Mouse (Mus musculus): ENCODE data around the gene Acp4. TPM values are rescaled to one million over a fixed set of nuclear protein-coding genes. Genes with fewer than 3 reads are reported as not detected.
A peak's percentile ranks its signal among the peaks of the same experiment; 100 is the strongest.
"Not testable (repeated sequence)": the region's sequence is repeated elsewhere in the genome, so short reads cannot be mapped to it uniquely, and the experiment has no call there.

Acp4 gene
- polyA plus RNA-seq, 1 experiment from 2014 or later = not detected

DNA sequence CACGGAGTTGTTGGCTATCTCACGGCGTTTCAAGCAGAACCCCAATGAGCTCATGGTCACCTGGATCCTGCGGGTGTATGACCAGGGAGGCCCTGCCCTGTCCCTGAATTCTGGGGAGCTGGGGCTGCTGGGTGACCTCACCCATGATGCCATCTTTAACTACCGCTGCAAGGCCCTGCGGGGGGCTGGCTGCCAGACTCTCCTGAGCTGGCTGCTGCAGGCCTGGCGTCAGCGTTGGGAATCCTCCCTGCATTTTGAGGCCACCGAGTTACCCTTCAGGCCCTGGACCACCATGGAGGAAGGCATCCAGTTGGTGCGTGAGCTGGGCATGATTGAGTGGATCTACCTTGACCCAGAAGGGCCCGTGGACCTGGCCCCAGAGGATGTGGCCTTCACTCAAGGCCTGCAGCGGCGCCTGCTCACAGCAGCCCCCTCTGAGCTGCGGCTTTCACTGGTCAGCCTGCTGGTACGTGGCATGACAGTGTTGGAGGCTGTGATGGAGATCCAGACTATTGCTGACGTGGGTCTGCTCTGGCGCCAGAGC lies 6.4 kb downstream of the Acp4 start:
- H3K9ac ChIP-seq (ENCODE audit: low read depth, low read length); H3K27ac ChIP-seq (ENCODE audit: low read depth, low read length); H3K4me3 ChIP-seq (ENCODE audit: low read length); H3K4me2 ChIP-seq (ENCODE audit: low read length); ATAC-seq; H3K27me3 ChIP-seq (replicated peaks; ENCODE audit: control insufficient read depth, insufficient read depth, low read length); H3K9me3 ChIP-seq (ENCODE audit: control insufficient read depth, low read length): not testable (repeated sequence)
- 94% methylated on average over 17 of the region's 17 CpGs for WGBS
- Histone ChIP-seq H3K4me1 (ENCODE audit: control insufficient read depth, insufficient read depth, low read depth, low read length) (peaks cover 16% of the 10 kb centered on the region), H3K36me3 (ENCODE audit: control insufficient read depth, insufficient read depth, low read length) (peaks cover 33% of the 10 kb centered on the region)

- peaks cover 33% of the 10 kb centered on the region for H3K36me3 ChIP-seq (ENCODE audit: control insufficient read depth, insufficient read depth, low read length)
- H3K9ac ChIP-seq (ENCODE audit: low read depth, low read length) = no peak overlapping the region
- H3K4me3 ChIP-seq (ENCODE audit: low read length) = no peak overlapping the region
- no peak overlapping the region for H3K27ac ChIP-seq (ENCODE audit: low read depth, low read length)
- H3K9me3 ChIP-seq (ENCODE audit: control insufficient read depth, low read length) = no peaks in the 10 kb centered on the region
- H3K27me3 ChIP-seq (replicated peaks; ENCODE audit: control insufficient read depth, insufficient read depth, low read length) = no peaks in the 10 kb centered on the region
- 87% methylated on average over 4 of the region's 4 CpGs for WGBS
- peaks cover 21% of the 10 kb centered on the region for H3K4me1 ChIP-seq (ENCODE audit: control insufficient read depth, insufficient read depth, low read depth, low read length)
- H3K4me2 ChIP-seq (ENCODE audit: low read length) = no peak overlapping the region
- no peak for ATAC-seq
Measured at GRCm38 (mm10) chr7:44249248-44249647, 7.9 kb downstream of the Acp4 start.

GRCm38 (mm10) chr7:44247971-44248370 lies 9.2 kb downstream of the Acp4 start:
- H3K4me1 ChIP-seq (ENCODE audit: control insufficient read depth, insufficient read depth, low read depth, low read length) = peaks cover 21% of the 10 kb centered on the region
- no peak for ATAC-seq
- peak overlapping the region; percentile 92 for H3K9ac ChIP-seq (ENCODE audit: low read depth, low read length)
- WGBS = 96% methylated on average over 2 of the region's 2 CpGs
- no peaks in the 10 kb centered on the region for H3K27me3 ChIP-seq (replicated peaks; ENCODE audit: control insufficient read depth, insufficient read depth, low read length)
- peaks cover 23% of the 10 kb centered on the region for H3K36me3 ChIP-seq (ENCODE audit: control insufficient read depth, insufficient read depth, low read length)
- H3K9me3 ChIP-seq (ENCODE audit: control insufficient read depth, low read length) = no peaks in the 10 kb centered on the region
- peak overlapping the region; percentile 84 for H3K4me3 ChIP-seq (ENCODE audit: low read length)
- H3K27ac ChIP-seq (ENCODE audit: low read depth, low read length) = no peak overlapping the region
- peak overlapping the region; percentile 86 for H3K4me2 ChIP-seq (ENCODE audit: low read length)

GRCm38 (mm10) chr7:44246984-44247470 lies 10.2 kb downstream of the Acp4 start:
- Histone ChIP-seq H3K4me2 (ENCODE audit: low read length) (peak overlapping the region; percentile 86), H3K4me3 (ENCODE audit: low read length) (peak overlapping the region; percentile 84), H3K27me3 (replicated peaks; ENCODE audit: control insufficient read depth, insufficient read depth, low read length) (no peaks in the 10 kb centered on the region), H3K27ac (ENCODE audit: low read depth, low read length) (peak overlapping the region; percentile 95), H3K4me1 (ENCODE audit: control insufficient read depth, insufficient read depth, low read depth, low read length) (peaks cover 21% of the 10 kb centered on the region), H3K9me3 (ENCODE audit: control insufficient read depth, low read length) (no peaks in the 10 kb centered on the region), H3K36me3 (ENCODE audit: control insufficient read depth, insufficient read depth, low read length) (peaks cover 18% of the 10 kb centered on the region), H3K9ac (ENCODE audit: low read depth, low read length) (peak overlapping the region; percentile 92)
- under 1% methylated on average over 23 of the region's 23 CpGs for WGBS
- ATAC-seq = peak; percentile 37

GRCm38 (mm10) chr7:44246055-44246983 lies 10.9 kb downstream of the Acp4 start, which contains the start of the genes 1700028J19Rik and 2410002F23Rik:
Gene 1700028J19Rik, minus strand, starts transcription at chr7:44246695.
Gene 2410002F23Rik, plus strand, starts transcription at chr7:44246722.
- Histone ChIP-seq H3K9me3 (ENCODE audit: control insufficient read depth, low read length) (no peaks in the 10 kb centered on the region), H3K36me3 (ENCODE audit: control insufficient read depth, insufficient read depth, low read length) (peaks cover 18% of the 10 kb centered on the region), H3K27ac (ENCODE audit: low read depth, low read length) (peak within 1 kb of the TSS; percentile 95), H3K4me3 (ENCODE audit: low read length) (peak within 1 kb of the TSS; percentile 84), H3K4me2 (ENCODE audit: low read length) (peak within 1 kb of the TSS; percentile 86), H3K9ac (ENCODE audit: low read depth, low read length) (peak within 1 kb of the TSS; percentile 92), H3K4me1 (ENCODE audit: control insufficient read depth, insufficient read depth, low read depth, low read length) (peaks cover 21% of the 10 kb centered on the region), H3K27me3 (replicated peaks; ENCODE audit: control insufficient read depth, insufficient read depth, low read length) (no peaks in the 10 kb centered on the region)
- ATAC-seq = peak; percentile 87
- WGBS = under 1% methylated on average over 62 of the region's 62 CpGs

GRCm38 (mm10) chr7:44244080-44244479 lies 13.1 kb downstream of the Acp4 start:
- Histone ChIP-seq H3K9me3 (ENCODE audit: control insufficient read depth, low read length) (no peaks in the 10 kb centered on the region), H3K4me2 (ENCODE audit: low read length) (no peak overlapping the region), H3K4me3 (ENCODE audit: low read length) (no peak overlapping the region), H3K4me1 (ENCODE audit: control insufficient read depth, insufficient read depth, low read depth, low read length) (peaks cover 15% of the 10 kb centered on the region), H3K27ac (ENCODE audit: low read depth, low read length) (no peak overlapping the region), H3K9ac (ENCODE audit: low read depth, low read length) (no peak overlapping the region), H3K27me3 (replicated peaks; ENCODE audit: control insufficient read depth, insufficient read depth, low read length) (no peaks in the 10 kb centered on the region), H3K36me3 (ENCODE audit: control insufficient read depth, insufficient read depth, low read length) (peaks cover 4% of the 10 kb centered on the region)
- ATAC-seq = no peak
- WGBS = 64% methylated on average over 1 of the region's 1 CpGs

DNA sequence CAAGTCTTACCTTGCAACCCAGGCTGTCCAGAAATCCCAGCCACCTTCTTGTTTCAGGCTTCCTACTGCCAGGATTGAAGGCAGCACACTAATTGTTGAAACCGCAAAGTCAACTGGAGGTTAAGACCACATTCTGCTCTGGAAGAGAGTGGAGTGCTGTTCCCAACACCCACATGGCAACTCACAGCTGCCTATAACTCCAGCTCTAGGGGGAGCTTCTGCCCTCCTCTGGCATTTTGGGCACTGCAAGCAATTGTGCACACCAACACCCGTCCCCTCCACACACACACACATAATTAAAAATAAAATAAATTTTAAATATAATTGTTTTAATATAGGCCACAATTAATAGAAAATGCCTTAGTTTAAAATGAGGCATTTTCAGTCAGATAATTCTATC lies 16.0 kb downstream of the Acp4 start:
- Histone ChIP-seq H3K36me3 (ENCODE audit: control insufficient read depth, insufficient read depth, low read length) (no peaks in the 10 kb centered on the region), H3K27me3 (replicated peaks; ENCODE audit: control insufficient read depth, insufficient read depth, low read length) (no peaks in the 10 kb centered on the region), H3K4me3 (ENCODE audit: low read length) (no peak overlapping the region), H3K27ac (ENCODE audit: low read depth, low read length) (no peak overlapping the region), H3K9ac (ENCODE audit: low read depth, low read length) (no peak overlapping the region), H3K4me2 (ENCODE audit: low read length) (no peak overlapping the region), H3K4me1 (ENCODE audit: control insufficient read depth, insufficient read depth, low read depth, low read length) (peaks cover 5% of the 10 kb centered on the region), H3K9me3 (ENCODE audit: control insufficient read depth, low read length) (no peaks in the 10 kb centered on the region)
- WGBS = 77% methylated on average over 2 of the region's 2 CpGs
- no peak for ATAC-seq

DNA sequence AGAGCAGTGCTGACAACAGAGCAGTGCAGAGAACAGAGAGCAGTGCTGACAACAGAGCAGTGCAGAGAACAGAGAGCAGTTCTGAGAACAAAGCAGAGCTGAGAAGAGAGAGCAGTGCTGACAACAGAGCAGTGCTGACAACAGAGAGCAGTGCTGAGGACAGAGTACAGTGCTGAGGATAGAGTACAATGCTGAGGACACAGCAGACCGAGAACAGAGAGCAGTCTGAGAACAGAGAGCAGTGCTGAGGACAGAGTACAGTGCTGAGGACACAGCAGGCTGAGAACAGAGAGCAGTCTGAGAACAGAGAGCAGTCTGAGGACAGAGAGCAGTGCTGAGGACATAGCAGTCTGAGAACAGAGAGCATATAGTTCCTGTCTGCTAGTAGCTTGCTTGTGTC lies 16.5 kb downstream of the Acp4 start:
- no peak overlapping the region for H3K4me3 ChIP-seq (ENCODE audit: low read length)
- H3K27ac ChIP-seq (ENCODE audit: low read depth, low read length) = no peak overlapping the region
- H3K9me3 ChIP-seq (ENCODE audit: control insufficient read depth, low read length) = no peaks in the 10 kb centered on the region
- no peak overlapping the region for H3K9ac ChIP-seq (ENCODE audit: low read depth, low read length)
- H3K27me3 ChIP-seq (replicated peaks; ENCODE audit: control insufficient read depth, insufficient read depth, low read length) = no peaks in the 10 kb centered on the region
- no peak overlapping the region for H3K4me2 ChIP-seq (ENCODE audit: low read length)
- H3K4me1 ChIP-seq (ENCODE audit: control insufficient read depth, insufficient read depth, low read depth, low read length) = peaks cover 5% of the 10 kb centered on the region
- WGBS = 81% methylated on average over 1 of the region's 1 CpGs
- no peaks in the 10 kb centered on the region for H3K36me3 ChIP-seq (ENCODE audit: control insufficient read depth, insufficient read depth, low read length)
- ATAC-seq = no peak

GRCm38 (mm10) chr7:44239913-44240312 lies 17.3 kb downstream of the Acp4 start:
- H3K9me3 ChIP-seq (ENCODE audit: control insufficient read depth, low read length) = no peaks in the 10 kb centered on the region
- no peak overlapping the region for H3K27ac ChIP-seq (ENCODE audit: low read depth, low read length)
- H3K4me2 ChIP-seq (ENCODE audit: low read length) = no peak overlapping the region
- 57% methylated on average over 2 of the region's 2 CpGs for WGBS
- no peaks in the 10 kb centered on the region for H3K36me3 ChIP-seq (ENCODE audit: control insufficient read depth, insufficient read depth, low read length)
- no peak for ATAC-seq
- no peak overlapping the region for H3K4me3 ChIP-seq (ENCODE audit: low read length)
- H3K4me1 ChIP-seq (ENCODE audit: control insufficient read depth, insufficient read depth, low read depth, low read length) = no peaks in the 10 kb centered on the region
- H3K27me3 ChIP-seq (replicated peaks; ENCODE audit: control insufficient read depth, insufficient read depth, low read length) = no peaks in the 10 kb centered on the region
- H3K9ac ChIP-seq (ENCODE audit: low read depth, low read length) = no peak overlapping the region

All from hindbrain, embryonic 16.5 days (tissue).